Mouse (Mus musculus) CH12F3 (cell line): ENCODE data around the gene Crocc2.
"Not testable (repeated sequence)": the region's sequence is repeated elsewhere in the genome, so short reads cannot be mapped to it uniquely, and the experiment has no call there.

Experiments used
- in situ Hi-C: fragments of 300-500 bp; cut with MboI; formaldehyde crosslinking; loops from 2 replicates; pipeline ENCODE4 v1.14.3; 2020; ENCODE audit warnings: low sequenced_read_pairs

Crocc2 gene

DNA sequence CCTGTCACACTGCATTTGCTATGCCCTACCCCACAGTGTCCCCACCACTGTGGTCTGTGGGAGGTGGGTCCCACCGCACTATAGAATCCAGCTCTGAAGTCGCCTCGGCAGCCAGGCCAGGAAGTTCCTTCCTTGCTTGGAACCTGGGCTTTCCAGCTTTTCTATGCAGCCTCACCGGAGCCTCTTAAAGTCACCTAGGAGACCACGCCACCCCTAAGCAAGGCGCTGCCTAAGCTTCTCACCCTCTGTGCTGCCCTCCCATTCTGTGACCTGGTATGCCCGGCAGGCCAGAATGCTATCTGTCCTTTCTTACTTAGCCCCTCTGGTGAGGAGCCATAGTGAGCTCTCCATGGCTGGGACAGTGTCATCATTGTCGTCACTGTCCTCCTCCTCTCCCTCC, 7.2 kb upstream of the Crocc2 start:
- in situ Hi-C loops: no loop called here

- in situ Hi-C loops: no loop called here
Measured at GRCm38 (mm10) chr1:93161921-93162320, 6.6 kb upstream of the Crocc2 start.

GRCm38 (mm10) chr1:93162588-93162987, 5.9 kb upstream of the Crocc2 start:
- in situ Hi-C loops: no loop called here

DNA sequence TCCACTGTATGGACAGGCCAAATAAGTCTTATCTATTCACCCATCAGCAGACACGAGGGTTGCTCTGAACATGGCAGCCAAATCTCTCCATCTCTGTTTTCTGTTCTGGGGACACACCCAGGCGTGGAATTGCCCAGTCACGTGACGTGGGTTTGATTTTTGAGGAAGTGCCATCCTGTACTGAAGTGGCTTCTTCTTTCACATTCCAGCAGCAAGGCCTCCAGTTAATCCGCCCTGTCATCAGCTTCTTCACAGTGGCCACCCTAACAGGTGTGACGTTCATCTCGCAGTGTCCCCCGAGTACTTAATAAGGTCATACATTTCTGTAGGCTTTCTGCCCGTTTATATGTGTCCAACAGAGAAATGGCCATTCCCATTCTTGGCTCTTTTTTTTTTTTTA, 3.1 kb upstream of the Crocc2 start:
- in situ Hi-C loops: no loop called here

GRCm38 (mm10) chr1:93166346-93167079, 2.0 kb upstream of the Crocc2 start:
- in situ Hi-C loops: no loop called here

DNA sequence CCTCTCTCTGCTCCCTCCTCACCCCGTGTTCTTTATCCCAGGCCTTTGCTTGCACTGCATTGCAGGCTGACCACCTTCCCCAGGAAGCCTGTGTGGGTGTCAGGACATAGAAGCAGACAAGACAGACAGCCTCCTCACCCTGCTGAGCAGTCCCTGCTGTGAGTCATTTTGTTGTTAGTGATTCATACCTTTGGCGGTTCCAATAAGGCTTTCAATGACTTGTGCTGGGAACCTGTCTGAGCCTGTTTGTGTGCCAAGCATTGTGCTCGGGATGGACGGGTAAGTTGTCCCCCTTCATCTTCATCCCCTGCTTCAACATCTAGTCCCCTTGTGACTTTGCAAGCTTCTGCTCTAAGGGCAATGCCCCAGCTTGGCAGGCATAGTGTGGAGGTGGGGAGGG, 5.1 kb downstream of the Crocc2 start:
- in situ Hi-C loops: no loop called here

DNA sequence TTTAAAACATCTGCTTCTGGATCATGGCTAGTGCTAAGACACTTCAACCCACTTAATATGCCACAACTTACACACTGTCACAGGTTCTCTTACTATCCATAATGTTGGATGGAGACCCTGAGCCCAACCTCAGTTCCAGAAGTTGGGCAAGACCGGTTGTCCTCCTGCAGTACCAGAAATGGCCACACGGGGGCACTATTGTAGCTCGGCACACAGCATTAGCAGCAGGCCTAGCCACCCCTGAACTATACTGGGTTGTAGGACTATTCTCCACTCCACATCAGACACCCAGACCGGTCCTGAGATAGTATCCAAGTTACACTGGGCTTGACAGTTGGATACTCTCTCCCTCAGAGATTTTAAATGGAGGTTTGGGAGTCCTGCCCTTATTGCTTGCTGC, 5.9 kb downstream of the Crocc2 start:
- in situ Hi-C loops: no loop called here

DNA sequence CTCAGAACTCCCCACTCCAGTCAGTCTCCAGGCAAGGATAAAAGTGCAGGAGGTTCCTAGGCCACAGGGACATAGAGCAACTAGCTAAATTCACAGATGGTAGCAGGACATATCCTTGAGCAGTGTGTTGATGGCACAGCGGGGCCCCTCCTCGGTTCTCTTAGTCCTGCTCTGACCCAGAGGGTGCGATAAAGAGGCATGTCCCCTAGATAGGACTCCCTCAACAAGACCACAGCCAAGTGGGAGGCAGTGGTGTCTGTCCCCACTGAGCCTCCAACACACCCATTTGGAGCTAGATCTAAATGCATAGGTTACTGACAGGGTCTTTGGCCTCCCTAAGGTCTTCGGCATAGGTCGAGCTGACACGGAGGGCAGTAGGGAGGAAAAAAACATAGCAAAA, 7.3 kb downstream of the Crocc2 start:
- in situ Hi-C loops: no loop called here

DNA sequence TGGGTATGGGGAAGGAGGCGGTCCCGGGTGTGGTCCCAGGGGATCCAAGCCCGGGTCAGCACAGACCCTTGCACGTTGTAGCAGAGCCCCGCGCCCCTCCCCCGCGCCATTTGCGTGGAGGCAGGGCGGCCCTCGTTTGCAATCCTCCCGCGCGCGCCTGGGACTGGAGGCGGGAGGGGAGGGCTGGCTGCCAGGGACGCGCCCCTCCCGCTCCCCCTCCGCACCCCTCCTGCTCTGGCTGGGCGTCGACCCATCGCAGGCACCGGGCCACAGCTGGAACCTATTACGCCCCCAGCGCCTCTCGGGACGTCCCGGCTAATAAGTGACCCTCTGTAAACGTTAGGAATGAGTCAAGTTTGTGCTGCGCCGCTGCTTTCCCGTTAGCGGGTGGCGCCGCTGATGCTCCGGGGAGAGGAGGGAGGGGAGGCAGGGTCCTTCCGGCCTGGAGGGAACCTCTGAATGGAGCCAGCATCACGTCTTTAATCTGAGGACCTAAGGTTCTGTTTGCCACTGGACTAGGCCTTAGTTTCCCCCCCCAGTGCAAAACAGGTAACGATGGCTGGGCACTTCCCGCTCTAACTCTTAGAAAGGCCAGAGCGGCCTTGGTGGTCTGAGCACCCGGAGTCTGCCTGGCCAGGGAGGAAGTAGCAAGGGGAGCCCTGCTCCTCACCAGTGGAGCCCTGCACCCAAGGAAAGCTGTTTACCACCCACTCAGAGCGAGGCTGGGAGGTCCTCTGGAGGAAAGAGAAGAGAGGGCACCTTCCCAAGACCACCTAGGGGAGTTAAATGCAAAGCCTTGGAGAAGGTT, 8.2 kb downstream of the Crocc2 start:
- in situ Hi-C loops: no loop called here

GRCm38 (mm10) chr1:93182281-93182680, 13.8 kb downstream of the Crocc2 start:
- in situ Hi-C loops: no loop called here

- in situ Hi-C loops: no loop called here
Measured at GRCm38 (mm10) chr1:93184071-93184828, 15.7 kb downstream of the Crocc2 start.

GRCm38 (mm10) chr1:93190726-93191305, 22.3 kb downstream of the Crocc2 start:
- in situ Hi-C loops: no loop called here

GRCm38 (mm10) chr1:93194961-93195360, 26.4 kb downstream of the Crocc2 start:
- in situ Hi-C loops: no loop called here

DNA sequence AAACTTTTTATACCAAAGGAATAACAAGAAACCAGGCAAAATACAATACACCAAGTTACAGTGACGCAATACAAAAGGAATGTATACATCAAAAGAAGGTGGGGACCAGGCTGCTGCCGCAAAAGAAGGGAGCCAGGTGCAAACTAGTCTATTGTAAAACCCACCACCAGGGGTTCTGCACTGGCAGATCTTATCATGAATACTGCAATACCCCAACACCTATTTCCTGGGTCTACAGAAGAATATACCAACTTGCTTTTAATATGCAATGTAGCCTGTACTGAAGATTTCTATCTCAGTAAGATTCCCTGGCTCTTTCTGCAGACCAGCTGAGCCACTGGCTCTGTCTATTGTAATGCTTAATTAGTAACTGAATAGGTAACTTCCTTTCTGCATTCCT, 28.9 kb downstream of the Crocc2 start:
- in situ Hi-C loops: not testable (repeated sequence)

- in situ Hi-C loops: no loop called here
Measured at GRCm38 (mm10) chr1:93197916-93198315, 29.4 kb downstream of the Crocc2 start.

DNA sequence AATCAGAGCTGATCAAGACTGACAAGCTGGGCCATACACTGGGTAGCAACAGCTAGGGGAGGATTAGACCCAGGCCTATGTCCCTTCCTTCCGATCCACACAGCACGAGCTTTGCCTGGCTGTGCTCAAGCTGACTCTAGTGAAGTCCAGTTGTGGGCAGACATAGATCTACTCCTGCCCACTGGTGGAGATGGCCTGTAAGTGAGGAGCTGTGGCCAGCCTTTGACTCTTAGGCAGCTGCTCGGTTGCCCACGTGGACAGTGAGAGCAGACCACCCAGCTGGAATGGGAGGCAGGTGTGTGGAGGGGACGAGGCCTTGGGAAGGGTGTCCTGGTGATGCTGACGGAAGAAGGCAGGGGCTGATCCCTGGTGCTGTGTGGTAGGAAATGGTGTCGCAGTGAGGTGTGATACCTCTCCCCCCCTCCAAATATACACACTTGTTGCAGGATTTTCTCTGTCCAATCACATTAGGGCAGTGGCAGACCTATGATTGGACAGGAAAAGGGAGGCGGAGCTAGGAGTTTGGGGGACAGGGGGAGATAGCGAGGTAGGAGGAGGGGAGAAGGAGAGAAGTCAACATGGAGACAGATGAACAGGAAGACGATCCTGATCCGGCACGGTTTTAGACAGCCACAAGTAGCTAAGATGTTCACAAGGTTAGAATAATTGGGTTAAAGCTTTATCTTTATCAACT, 37.9 kb downstream of the Crocc2 start:
- in situ Hi-C loops: no loop called here

DNA sequence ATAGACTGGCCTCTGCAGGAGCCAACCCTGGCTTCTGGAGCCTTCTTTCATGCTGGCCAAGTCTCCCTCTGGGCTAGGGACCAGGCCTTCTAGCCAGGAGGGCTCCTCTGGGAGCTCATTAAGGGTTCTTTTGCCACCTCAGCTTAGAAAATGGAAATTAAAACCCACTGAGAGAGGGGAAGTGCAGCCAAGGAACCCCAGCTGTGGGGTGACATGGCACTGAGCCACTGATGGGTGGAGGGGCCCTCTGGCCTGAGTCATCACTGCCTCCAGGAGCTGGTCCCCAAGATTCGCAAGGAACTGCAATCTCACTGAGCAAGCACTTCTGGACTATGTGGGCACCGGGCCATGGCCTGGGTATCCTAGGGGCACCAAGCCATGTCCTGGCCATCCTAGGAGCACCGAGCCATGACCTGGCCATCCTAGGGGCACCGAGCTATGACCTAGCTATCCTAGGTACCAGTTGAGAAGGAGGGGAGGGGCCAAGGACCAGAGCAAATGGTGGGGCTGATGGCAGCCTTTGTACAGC, 39.1 kb downstream of the Crocc2 start:
- in situ Hi-C loops: no loop called here

- in situ Hi-C loops: no loop called here
Measured at GRCm38 (mm10) chr1:93210213-93210641, 41.7 kb downstream of the Crocc2 start.

GRCm38 (mm10) chr1:93211019-93211418, 42.5 kb downstream of the Crocc2 start:
- in situ Hi-C loops: no loop called here

DNA sequence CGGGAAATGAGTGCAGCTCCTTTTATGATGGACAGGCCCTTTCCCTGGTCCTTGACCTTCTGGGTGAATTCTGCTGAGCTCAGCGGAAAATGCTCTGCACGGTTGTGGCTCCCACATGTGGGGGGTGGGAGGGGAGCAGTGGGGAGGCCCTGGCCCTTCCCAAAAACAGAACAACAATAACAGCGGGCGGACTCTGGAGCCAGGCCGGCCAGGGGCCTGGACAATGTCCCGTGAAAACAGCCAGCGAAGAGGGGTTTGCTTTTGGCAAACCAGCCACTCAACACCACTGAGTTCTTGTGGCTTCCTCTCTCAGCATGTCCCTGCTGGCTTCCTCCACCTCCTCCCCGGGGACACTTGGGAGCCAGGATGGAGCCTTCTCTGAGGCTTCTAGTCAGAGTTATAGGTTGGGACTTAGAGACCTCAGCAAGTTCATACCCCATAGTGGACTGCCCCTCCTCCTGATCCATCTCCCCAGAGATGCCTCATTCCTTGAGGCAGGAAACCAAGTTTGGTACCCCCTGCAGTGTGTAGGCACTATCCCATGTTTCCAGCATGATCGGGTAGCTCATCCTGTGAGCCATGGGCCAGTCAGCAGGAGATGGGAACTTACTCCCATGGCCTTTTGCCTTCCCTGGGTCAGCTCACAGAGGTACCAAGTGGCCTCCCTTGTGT, 43.2 kb downstream of the Crocc2 start:
- in situ Hi-C loops: no loop called here
